Mouse (Mus musculus) embryonic fibroblast, embryonic 13.5 days (primary cell): ENCODE data around the gene Prss38.

Source experiments
- CTCF ChIP-seq: IDR thresholded peaks from 2 replicates; pipeline ENCODE4 v1.5.1; 2011; ENCODE audit warnings: mild to moderate bottlenecking, control low read depth, low read length, moderate library complexity, borderline replicate concordance; ENCODE audit not compliant: insufficient read depth
- POLR2A ChIP-seq: IDR thresholded peaks from 2 replicates; pipeline ENCODE4 v1.6.1; 2011; ENCODE audit warnings: low read depth, mild to moderate bottlenecking, control low read depth, low read length, moderate library complexity

- no peak for TF ChIP-seq POLR2A
- TF ChIP-seq CTCF, result no peak
These were observed 47.8 kb downstream of the Prss38 start for GRCm38 (mm10) chr11:59327625-59328024.
